Comparison of ENCODE assay signal across 8 mouse cellular contexts in the genomic region with DNA sequence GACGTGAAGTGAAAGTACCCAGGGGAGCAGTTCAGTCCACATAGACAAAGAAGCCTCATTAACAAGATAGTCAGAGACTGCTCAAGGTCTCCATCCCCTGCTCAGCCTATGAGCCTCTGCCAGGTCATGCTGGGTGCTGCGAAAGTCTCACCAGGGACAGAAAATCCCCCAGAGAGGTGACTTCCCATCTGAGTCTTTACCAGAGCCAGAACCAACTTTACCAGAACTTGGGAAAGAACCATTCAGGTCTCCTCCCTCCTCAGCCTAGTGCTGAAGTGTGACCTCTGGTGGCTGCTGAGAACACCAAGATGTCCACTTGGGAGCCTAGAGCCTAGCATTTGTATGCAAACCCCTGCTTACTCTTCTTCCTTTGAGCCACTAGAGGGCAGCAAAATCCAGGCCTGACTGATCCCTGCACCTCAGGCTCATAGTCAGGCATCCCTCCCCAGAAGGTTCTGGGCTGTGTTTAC. TPM values are rescaled to one million over a fixed set of nuclear protein-coding genes. Genes with fewer than 3 reads are reported as not detected.
DNase-seq lines count a peak whose midpoint lies in the region; ATAC-seq and TF ChIP-seq lines count a peak whose summit lies in the region.

No protein-coding gene starts in this region.

- peaks cover 17% of the 10 kb centered on the region for H3K27me3 ChIP-seq in heart, embryonic 15.5 days
- peaks cover 65% of the 10 kb centered on the region for H3K27me3 ChIP-seq in liver, embryonic 12.5 days (replicated peaks)
- peaks cover 10% of the 10 kb centered on the region for H3K27me3 ChIP-seq in stomach, embryonic 15.5 days (replicated peaks)

- peaks cover 6% of the 10 kb centered on the region for H3K4me1 ChIP-seq in heart, embryonic 15.5 days (replicated peaks)
- peaks cover 17% of the 10 kb centered on the region for H3K4me1 ChIP-seq in liver, embryonic 12.5 days
- peaks cover 10% of the 10 kb centered on the region for H3K4me1 ChIP-seq in stomach, embryonic 15.5 days

- no peaks in the 10 kb centered on the region for H3K36me3 ChIP-seq in heart, embryonic 15.5 days
- no peaks in the 10 kb centered on the region for H3K36me3 ChIP-seq in liver, embryonic 12.5 days
- H3K36me3 ChIP-seq in stomach, embryonic 15.5 days: no peaks in the 10 kb centered on the region

- peak; percentile 93 for TF ChIP-seq CTCF in brain, embryonic 14.5 days (IDR thresholded peaks at IDR 0.05; ENCODE audit: borderline replicate concordance, extremely low read depth, insufficient read depth, insufficient read length)

- no peak overlapping the region for H3K9ac ChIP-seq in heart, embryonic 15.5 days
- peak overlapping the region; percentile 25; the same call in 1 of the 2 replicates for H3K9ac ChIP-seq in liver, embryonic 12.5 days
- no peak overlapping the region for H3K9ac ChIP-seq in stomach, embryonic 15.5 days

- H3K9me3 ChIP-seq in heart, embryonic 15.5 days (replicated peaks): no peaks in the 10 kb centered on the region
- no peaks in the 10 kb centered on the region for H3K9me3 ChIP-seq in liver, embryonic 12.5 days (replicated peaks)
- H3K9me3 ChIP-seq in stomach, embryonic 15.5 days: no peaks in the 10 kb centered on the region

- no peak overlapping the region for H3K4me3 ChIP-seq in heart, embryonic 15.5 days
- H3K4me3 ChIP-seq in liver, embryonic 12.5 days: no peak overlapping the region
- H3K4me3 ChIP-seq in stomach, embryonic 15.5 days (replicated peaks): no peak overlapping the region

- peak; percentile 88 for ATAC-seq in CD4-positive, CD25-positive, alpha-beta regulatory T cell, adult 4 months
- ATAC-seq in erythroid progenitor cell, adult 5-6 weeks (replicated peaks; ENCODE audit: low FRiP score, poor library complexity, severe bottlenecking): peak; percentile 98
- ATAC-seq in heart, embryonic 15.5 days (replicated peaks; ENCODE audit: insufficient number of reproducible peaks, insufficient read depth, low FRiP score, low read depth): peak; percentile 73
- ATAC-seq in liver, embryonic 12.5 days: peak; percentile 85
- ATAC-seq in stomach, embryonic 15.5 days (ENCODE audit: insufficient read depth, low FRiP score, low read depth): peak; percentile 74; the same call in 1 of the 2 replicates

- 26% methylated on average over 2 of the region's 2 CpGs for WGBS in heart, embryonic 15.5 days
- 19% methylated on average over 2 of the region's 2 CpGs for WGBS in liver, embryonic 12.5 days (ENCODE audit: insufficient replicate concordance)
- 38% methylated on average over 2 of the region's 2 CpGs for WGBS in stomach, embryonic 15.5 days

- no peak overlapping the region for H3K4me2 ChIP-seq in heart, embryonic 15.5 days
- no peak overlapping the region for H3K4me2 ChIP-seq in liver, embryonic 12.5 days
- no peak overlapping the region for H3K4me2 ChIP-seq in stomach, embryonic 15.5 days

- H3K27ac ChIP-seq in heart, embryonic 15.5 days: no peak overlapping the region
- peak overlapping the region; percentile 52 for H3K27ac ChIP-seq in liver, embryonic 12.5 days
- H3K27ac ChIP-seq in stomach, embryonic 15.5 days: no peak overlapping the region

- DNase-seq in brain, embryonic 14.5 days (ENCODE audit: low read depth): peak; percentile 96
- DNase-seq in kidney, postnatal 10 days: peak; percentile 83
- DNase-seq in naive thymus-derived CD4-positive, alpha-beta T cell, adult 2 months (ENCODE audit: low read depth): peak; percentile 94

- TF ChIP-seq POLR2A in brain, embryonic 14.5 days (IDR thresholded peaks at IDR 0.05; ENCODE audit: borderline replicate concordance, extremely low read depth, insufficient read depth, insufficient read length, poor library complexity, severe bottlenecking): no peak

RNA-seq across cellular contexts. Expression of gene Tnfrsf14, which starts 15.8 kb away (rescaled TPM):
- polyA plus RNA-seq in CD4-positive, CD25-positive, alpha-beta regulatory T cell, adult 4 months (2017; shearing (Covaris generic)): 10 to 100 TPM; 12.0 to 22.3 TPM
- polyA plus RNA-seq in brain, embryonic 14.5 days (2012; rRNA removed): 0.79 and 1.8 TPM in 2 replicates
- total RNA-seq in erythroid progenitor cell, adult 5-6 weeks (2015; ENCODE audit: low replicate concordance): 845 and 899 TPM in 2 replicates
- 775 and 1,097 TPM in 2 replicates for total RNA-seq in erythroid progenitor cell, adult 5-6 weeks (2017; ENCODE audit: low replicate concordance)
- 0.57 and 1.2 TPM in 2 replicates for polyA plus RNA-seq in heart, embryonic 15.5 days (2015; fragmentation: Nextera tagmentation; extraction: Ambion mirVana)
- 62.9 and 65.0 TPM in 2 replicates for polyA plus RNA-seq in liver, embryonic 12.5 days (2016; fragmentation: Nextera tagmentation; extraction: Ambion mirVana)
- 3.8 and 8.0 TPM in 2 replicates for polyA plus RNA-seq in stomach, embryonic 15.5 days (2015; fragmentation: Nextera tagmentation; extraction: Ambion mirVana)

RNA-seq across cellular contexts. Expression of gene Hes5, which starts 16.6 kb away (rescaled TPM):
- polyA plus RNA-seq in CD4-positive, CD25-positive, alpha-beta regulatory T cell, adult 4 months (2017; shearing (Covaris generic)): under 1 TPM in 1 of 2 experiments, not detected in 1; 0.59 TPM
- 76.0 and 114 TPM in 2 replicates for polyA plus RNA-seq in brain, embryonic 14.5 days (2012; rRNA removed)
- total RNA-seq in erythroid progenitor cell, adult 5-6 weeks (2015; ENCODE audit: low replicate concordance): not detected in 2 replicates
- total RNA-seq in erythroid progenitor cell, adult 5-6 weeks (2017; ENCODE audit: low replicate concordance): not detected in 2 replicates
- 0.49 and 0.77 TPM in 2 replicates for polyA plus RNA-seq in heart, embryonic 15.5 days (2015; fragmentation: Nextera tagmentation; extraction: Ambion mirVana)
- polyA plus RNA-seq in liver, embryonic 12.5 days (2016; fragmentation: Nextera tagmentation; extraction: Ambion mirVana): 0.12 TPM in 1 of 2 replicates, not detected in the other
- polyA plus RNA-seq in stomach, embryonic 15.5 days (2015; fragmentation: Nextera tagmentation; extraction: Ambion mirVana): 2.5 and 2.6 TPM in 2 replicates

RNA-seq across cellular contexts. Expression of gene Pank4, which starts 19.8 kb away (rescaled TPM):
- 10 to 100 TPM; 40.8 to 61.1 TPM for polyA plus RNA-seq in CD4-positive, CD25-positive, alpha-beta regulatory T cell, adult 4 months (2017; shearing (Covaris generic))
- polyA plus RNA-seq in brain, embryonic 14.5 days (2012; rRNA removed): 68.0 and 95.5 TPM in 2 replicates
- 61.3 and 78.0 TPM in 2 replicates for total RNA-seq in erythroid progenitor cell, adult 5-6 weeks (2015; ENCODE audit: low replicate concordance)
- 40.0 and 50.1 TPM in 2 replicates for total RNA-seq in erythroid progenitor cell, adult 5-6 weeks (2017; ENCODE audit: low replicate concordance)
- polyA plus RNA-seq in heart, embryonic 15.5 days (2015; fragmentation: Nextera tagmentation; extraction: Ambion mirVana): 36.6 and 44.5 TPM in 2 replicates
- 33.4 and 34.0 TPM in 2 replicates for polyA plus RNA-seq in liver, embryonic 12.5 days (2016; fragmentation: Nextera tagmentation; extraction: Ambion mirVana)
- polyA plus RNA-seq in stomach, embryonic 15.5 days (2015; fragmentation: Nextera tagmentation; extraction: Ambion mirVana): 37.6 and 37.7 TPM in 2 replicates

RNA-seq across cellular contexts. Expression of gene Fam213b, which starts 45.2 kb away (rescaled TPM):
- 10 to 100 TPM in 1 of 2 experiments, 1 to 10 TPM in 1; 5.4 to 11.3 TPM for polyA plus RNA-seq in CD4-positive, CD25-positive, alpha-beta regulatory T cell, adult 4 months (2017; shearing (Covaris generic))
- 28.9 and 30.7 TPM in 2 replicates for polyA plus RNA-seq in brain, embryonic 14.5 days (2012; rRNA removed)
- 2.5 and 13.7 TPM in 2 replicates for total RNA-seq in erythroid progenitor cell, adult 5-6 weeks (2015; ENCODE audit: low replicate concordance)
- 6.1 and 13.0 TPM in 2 replicates for total RNA-seq in erythroid progenitor cell, adult 5-6 weeks (2017; ENCODE audit: low replicate concordance)
- 46.7 and 53.6 TPM in 2 replicates for polyA plus RNA-seq in heart, embryonic 15.5 days (2015; fragmentation: Nextera tagmentation; extraction: Ambion mirVana)
- 10.2 and 11.3 TPM in 2 replicates for polyA plus RNA-seq in liver, embryonic 12.5 days (2016; fragmentation: Nextera tagmentation; extraction: Ambion mirVana)
- 29.1 and 30.6 TPM in 2 replicates for polyA plus RNA-seq in stomach, embryonic 15.5 days (2015; fragmentation: Nextera tagmentation; extraction: Ambion mirVana)

Comparison
In these comparisons a context has a peak if more than half of its experiments do, and no peak if none do; other contexts are left out.
1. RNA of gene Hes5, which starts 16.6 kb away (polyA plus RNA-seq): 76.0 to 114 TPM in brain, embryonic 14.5 days; 2.5 to 2.6 TPM in stomach, embryonic 15.5 days, 0.59 TPM in CD4-positive, CD25-positive, alpha-beta regulatory T cell, adult 4 months, 0.49 to 0.77 TPM in heart, embryonic 15.5 days and 0.12 TPM in liver, embryonic 12.5 days; every median in the first group is over 10 times any median in the second.
2. Peak in every context shown above with its lines, with median percentiles within 50 percentile points of each other: ATAC-seq and DNase-seq.